Mouse (Mus musculus): ENCODE results near the gene 1700020D05Rik.

DNA sequence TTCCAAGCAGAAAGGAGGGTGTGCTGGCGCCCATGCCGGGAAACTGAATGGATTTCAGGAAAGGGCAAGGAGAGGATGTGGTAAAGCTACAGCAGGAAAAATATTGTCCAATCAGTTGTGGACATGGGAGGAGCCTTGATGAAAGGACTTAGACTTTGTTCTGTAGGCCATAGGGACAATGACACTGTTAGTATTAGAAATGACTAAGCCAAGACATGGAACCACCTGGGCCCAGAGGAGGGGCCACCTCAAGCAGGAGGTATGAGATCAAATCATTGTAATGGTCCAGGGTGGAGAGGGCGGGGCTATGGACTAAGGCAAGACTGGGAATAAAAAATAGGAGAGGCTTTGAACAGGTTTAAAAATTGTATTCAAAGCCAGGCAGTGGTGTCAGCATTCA lies 15.1 kb upstream of the 1700020D05Rik start:
- no peak for TF ChIP-seq POLR2A (IDR thresholded peaks at IDR 0.05; ENCODE audit: insufficient read depth, low read depth, low read length)
- no peak for TF ChIP-seq CTCF (IDR thresholded peaks at IDR 0.05)

Data from heart, adult 2 months (tissue).